Mouse (Mus musculus): ENCODE results near the gene Sh3rf3. TPM values are rescaled to one million over a fixed set of nuclear protein-coding genes. Genes with fewer than 3 reads are reported as not detected.

Sh3rf3 gene
- total RNA-seq, 1 experiment, result 1.6 TPM

DNA sequence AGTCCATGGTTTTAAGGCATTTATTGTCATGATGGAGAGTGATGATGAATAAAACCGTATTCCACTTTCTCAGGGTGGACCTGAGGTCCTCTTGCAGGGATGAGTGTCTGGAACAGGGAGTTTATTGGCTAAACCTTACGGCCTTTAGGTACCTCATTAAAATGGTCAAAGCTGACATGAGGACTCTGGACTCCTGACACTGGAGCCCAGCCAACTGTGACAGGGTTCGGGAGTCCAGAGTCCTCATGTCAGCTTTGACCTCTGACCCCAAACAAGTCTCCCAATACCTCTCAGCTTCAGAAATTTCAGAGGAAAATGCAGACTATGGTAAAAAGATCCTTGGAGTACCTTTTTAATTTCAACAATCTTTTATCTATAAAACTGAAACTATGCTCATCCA is 293.5 kb downstream of the Sh3rf3 start:
- no peak overlapping the region for H3K9ac ChIP-seq (ENCODE audit: insufficient read depth, low read depth, low read length, poor library complexity, severe bottlenecking)
- in situ Hi-C loops (cut with MboI; ENCODE audit: low sequenced_read_pairs in 2 of 2, unreplicated experiment in 2 of 2), result no loop called here
- no peaks in the 10 kb centered on the region for H3K9me3 ChIP-seq (ENCODE audit: control insufficient read depth, insufficient read depth, low read depth, low read length)
- no peak for DNase-seq (ENCODE audit: low read depth, low spot score)
- TF ChIP-seq HCFC1 (IDR thresholded peaks at IDR 0.05; ENCODE audit: borderline replicate concordance, insufficient read depth, low read length), result no peak
- TF ChIP-seq MAFK (IDR thresholded peaks at IDR 0.05; ENCODE audit: insufficient read depth, low read depth, low read length), result no peak
- no peak for TF ChIP-seq ZNF384 (IDR thresholded peaks at IDR 0.05; ENCODE audit: low read depth, low read length)
- TF ChIP-seq ZC3H11A (IDR thresholded peaks at IDR 0.05; ENCODE audit: borderline replicate concordance, low read depth, low read length), result no peak
- TF ChIP-seq CHD2 (IDR thresholded peaks at IDR 0.05; ENCODE audit: low read depth, low read length), result no peak
- H3K4me3 ChIP-seq (ENCODE audit: insufficient read depth in 1 of 2, low read depth in 1 of 2, low read length in 2 of 2, poor library complexity in 1 of 2, severe bottlenecking in 1 of 2), result no peak overlapping the region
- no peak overlapping the region for H3K27ac ChIP-seq (ENCODE audit: insufficient read depth, low read depth, low read length, poor library complexity, severe bottlenecking)
- no peaks in the 10 kb centered on the region for H3K36me3 ChIP-seq (ENCODE audit: control insufficient read depth, insufficient read depth, low read length, poor library complexity, severe bottlenecking)
- peaks cover 0 to 6% of the 10 kb centered on the region in 2 experiments; a peak in 1 of 4 replicates for H3K4me1 ChIP-seq (ENCODE audit: control insufficient read depth in 2 of 2, insufficient read depth in 2 of 2, low read length in 2 of 2, poor library complexity in 1 of 2)

DNA sequence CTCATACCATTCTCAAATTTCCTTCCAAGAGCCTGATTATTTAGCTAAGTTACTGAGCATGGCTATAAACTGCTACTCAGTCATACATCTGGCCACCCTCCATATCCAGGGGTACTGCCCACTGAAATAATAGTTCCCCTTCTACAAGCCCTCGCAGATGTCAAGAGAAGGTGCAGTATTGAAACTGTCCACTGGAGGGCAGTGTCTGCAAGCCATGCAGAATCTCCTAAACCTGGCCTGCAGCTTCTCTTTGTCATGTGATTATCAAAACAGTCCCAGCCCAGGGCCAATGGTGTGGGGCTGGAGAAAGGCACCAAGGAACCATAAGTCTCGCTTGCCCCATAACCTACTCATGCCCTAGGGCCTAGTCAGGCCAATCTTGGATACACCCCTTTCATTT is 295.9 kb downstream of the Sh3rf3 start:
- H3K9ac ChIP-seq (ENCODE audit: insufficient read depth, low read depth, low read length, poor library complexity, severe bottlenecking), result no peak overlapping the region
- H3K4me1 ChIP-seq (ENCODE audit: control insufficient read depth in 2 of 2, insufficient read depth in 2 of 2, low read length in 2 of 2, poor library complexity in 1 of 2), result peaks cover 0 to 5% of the 10 kb centered on the region in 2 experiments; a peak in 1 of 4 replicates
- peak; percentile 75 for TF ChIP-seq ZC3H11A (IDR thresholded peaks at IDR 0.05; ENCODE audit: borderline replicate concordance, low read depth, low read length)
- TF ChIP-seq CHD2 (IDR thresholded peaks at IDR 0.05; ENCODE audit: low read depth, low read length), result no peak
- H3K4me3 ChIP-seq (ENCODE audit: insufficient read depth in 1 of 2, low read depth in 1 of 2, low read length in 2 of 2, poor library complexity in 1 of 2, severe bottlenecking in 1 of 2), result no peak overlapping the region
- H3K9me3 ChIP-seq (ENCODE audit: control insufficient read depth, insufficient read depth, low read depth, low read length), result no peaks in the 10 kb centered on the region
- H3K36me3 ChIP-seq (ENCODE audit: control insufficient read depth, insufficient read depth, low read length, poor library complexity, severe bottlenecking), result no peaks in the 10 kb centered on the region
- H3K27ac ChIP-seq (ENCODE audit: insufficient read depth, low read depth, low read length, poor library complexity, severe bottlenecking), result no peak overlapping the region
- in situ Hi-C loops (cut with MboI; ENCODE audit: low sequenced_read_pairs in 2 of 2, unreplicated experiment in 2 of 2), result no loop called here
- DNase-seq (ENCODE audit: low read depth, low spot score), result peak; percentile 68

- Histone ChIP-seq H3K36me3 (ENCODE audit: control insufficient read depth, insufficient read depth, low read length, poor library complexity, severe bottlenecking) (no peaks in the 10 kb centered on the region), H3K4me1 (ENCODE audit: control insufficient read depth in 2 of 2, insufficient read depth in 2 of 2, low read length in 2 of 2, poor library complexity in 1 of 2) (peaks cover 0 to 3% of the 10 kb centered on the region in 2 experiments; a peak in 1 of 4 replicates), H3K9ac (ENCODE audit: insufficient read depth, low read depth, low read length, poor library complexity, severe bottlenecking) (no peak overlapping the region), H3K27ac (ENCODE audit: insufficient read depth, low read depth, low read length, poor library complexity, severe bottlenecking) (no peak overlapping the region), H3K9me3 (ENCODE audit: control insufficient read depth, insufficient read depth, low read depth, low read length) (no peaks in the 10 kb centered on the region), H3K4me3 (ENCODE audit: insufficient read depth in 1 of 2, low read depth in 1 of 2, low read length in 2 of 2, poor library complexity in 1 of 2, severe bottlenecking in 1 of 2) (no peak overlapping the region)
- DNase-seq (ENCODE audit: low read depth, low spot score), result no peak
- in situ Hi-C loops (cut with MboI; ENCODE audit: low sequenced_read_pairs in 2 of 2, unreplicated experiment in 2 of 2), result no loop called here
- TF ChIP-seq ZNF384 (IDR thresholded peaks at IDR 0.05; ENCODE audit: low read depth, low read length) (no peak), MAFK (IDR thresholded peaks at IDR 0.05; ENCODE audit: insufficient read depth, low read depth, low read length) (no peak), HCFC1 (IDR thresholded peaks at IDR 0.05; ENCODE audit: borderline replicate concordance, insufficient read depth, low read length) (no peak), CHD2 (IDR thresholded peaks at IDR 0.05; ENCODE audit: low read depth, low read length) (no peak), ZC3H11A (IDR thresholded peaks at IDR 0.05; ENCODE audit: borderline replicate concordance, low read depth, low read length) (no peak)
Measured at GRCm38 (mm10) chr10:59110386-59110785, 297.2 kb downstream of the Sh3rf3 start.

- Histone ChIP-seq H3K9ac (ENCODE audit: insufficient read depth, low read depth, low read length, poor library complexity, severe bottlenecking) (no peak overlapping the region), H3K27ac (ENCODE audit: insufficient read depth, low read depth, low read length, poor library complexity, severe bottlenecking) (no peak overlapping the region), H3K4me1 (ENCODE audit: control insufficient read depth in 2 of 2, insufficient read depth in 2 of 2, low read length in 2 of 2, poor library complexity in 1 of 2) (no peaks in the 10 kb centered on the region), H3K4me3 (ENCODE audit: insufficient read depth in 1 of 2, low read depth in 1 of 2, low read length in 2 of 2, poor library complexity in 1 of 2, severe bottlenecking in 1 of 2) (no peak overlapping the region), H3K9me3 (ENCODE audit: control insufficient read depth, insufficient read depth, low read depth, low read length) (no peaks in the 10 kb centered on the region), H3K36me3 (ENCODE audit: control insufficient read depth, insufficient read depth, low read length, poor library complexity, severe bottlenecking) (no peaks in the 10 kb centered on the region)
- in situ Hi-C loops (cut with MboI; ENCODE audit: low sequenced_read_pairs in 2 of 2, unreplicated experiment in 2 of 2), result no loop called here
- no peak for TF ChIP-seq CHD2 (IDR thresholded peaks at IDR 0.05; ENCODE audit: low read depth, low read length)
- TF ChIP-seq ZC3H11A (IDR thresholded peaks at IDR 0.05; ENCODE audit: borderline replicate concordance, low read depth, low read length), result no peak
- no peak for TF ChIP-seq MAFK (IDR thresholded peaks at IDR 0.05; ENCODE audit: insufficient read depth, low read depth, low read length)
- TF ChIP-seq HCFC1 (IDR thresholded peaks at IDR 0.05; ENCODE audit: borderline replicate concordance, insufficient read depth, low read length), result no peak
- TF ChIP-seq ZNF384 (IDR thresholded peaks at IDR 0.05; ENCODE audit: low read depth, low read length), result no peak
- no peak for DNase-seq (ENCODE audit: low read depth, low spot score)
Measured at GRCm38 (mm10) chr10:59112755-59113154, 299.6 kb downstream of the Sh3rf3 start.

GRCm38 (mm10) chr10:59113386-59113785 is 300.2 kb downstream of the Sh3rf3 start:
- Histone ChIP-seq H3K27ac (ENCODE audit: insufficient read depth, low read depth, low read length, poor library complexity, severe bottlenecking) (no peak overlapping the region), H3K9me3 (ENCODE audit: control insufficient read depth, insufficient read depth, low read depth, low read length) (no peaks in the 10 kb centered on the region), H3K9ac (ENCODE audit: insufficient read depth, low read depth, low read length, poor library complexity, severe bottlenecking) (no peak overlapping the region), H3K36me3 (ENCODE audit: control insufficient read depth, insufficient read depth, low read length, poor library complexity, severe bottlenecking) (no peaks in the 10 kb centered on the region), H3K4me1 (ENCODE audit: control insufficient read depth in 2 of 2, insufficient read depth in 2 of 2, low read length in 2 of 2, poor library complexity in 1 of 2) (no peaks in the 10 kb centered on the region), H3K4me3 (ENCODE audit: insufficient read depth in 1 of 2, low read depth in 1 of 2, low read length in 2 of 2, poor library complexity in 1 of 2, severe bottlenecking in 1 of 2) (no peak overlapping the region)
- in situ Hi-C loops (cut with MboI; ENCODE audit: low sequenced_read_pairs in 2 of 2, unreplicated experiment in 2 of 2), result no loop called here
- TF ChIP-seq CHD2 (IDR thresholded peaks at IDR 0.05; ENCODE audit: low read depth, low read length) (no peak), HCFC1 (IDR thresholded peaks at IDR 0.05; ENCODE audit: borderline replicate concordance, insufficient read depth, low read length) (no peak), ZNF384 (IDR thresholded peaks at IDR 0.05; ENCODE audit: low read depth, low read length) (no peak), MAFK (IDR thresholded peaks at IDR 0.05; ENCODE audit: insufficient read depth, low read depth, low read length) (no peak), ZC3H11A (IDR thresholded peaks at IDR 0.05; ENCODE audit: borderline replicate concordance, low read depth, low read length) (no peak)
- DNase-seq (ENCODE audit: low read depth, low spot score), result no peak
